Mouse (Mus musculus): ENCODE measurements around the gene Hnrnpa2b1.

GRCm38 (mm10) chr6:51505671-51506070 lies 36.0 kb upstream of the Hnrnpa2b1 start:
- TF ChIP-seq ZC3H11A (IDR thresholded peaks at IDR 0.05; ENCODE audit: borderline replicate concordance, low read depth, low read length) (no peak), HCFC1 (IDR thresholded peaks at IDR 0.05; ENCODE audit: borderline replicate concordance, insufficient read depth, low read length) (no peak), CHD2 (IDR thresholded peaks at IDR 0.05; ENCODE audit: low read depth, low read length) (no peak), ZNF384 (IDR thresholded peaks at IDR 0.05; ENCODE audit: low read depth, low read length) (no peak)

All from ES-E14 (cell line).